Mouse (Mus musculus) T-cell, adult 2 months (primary cell): ENCODE data around the gene Elf2.

Source experiments
- DNase-seq: peaks from one replicate; pipeline ENCODE4 v3.0.0; 2022; ENCODE audit warnings: low spot score

Gene Elf2

GRCm38 (mm10) chr3:51277201-51278150, 63.0 kb downstream of the Elf2 start:
- DNase-seq: peak; percentile 89

GRCm38 (mm10) chr3:51276421-51277111, 63.9 kb downstream of the Elf2 start:
- DNase-seq: peak; percentile 54

DNA sequence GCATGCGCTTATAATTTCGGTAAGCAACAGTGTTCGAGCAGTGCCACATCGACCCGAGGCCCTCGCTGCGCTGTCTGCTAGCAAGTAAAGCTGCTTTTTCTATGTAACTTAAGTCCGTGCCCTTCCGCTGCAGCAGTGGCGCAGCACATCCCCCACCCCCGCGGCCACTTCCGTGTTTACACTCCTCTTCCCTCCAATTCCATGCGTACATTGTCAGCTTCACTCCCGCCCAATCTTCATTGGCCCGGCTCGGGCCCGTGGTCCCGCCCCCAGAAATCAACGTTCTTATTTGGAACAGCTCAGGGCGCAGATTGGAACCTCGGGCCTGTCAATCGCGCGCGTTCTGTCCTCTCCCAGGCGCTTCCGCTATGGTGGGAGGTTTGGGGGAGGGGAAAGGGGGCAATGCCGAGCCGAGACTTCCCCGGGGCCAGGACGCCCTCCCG, 64.5 kb downstream of the Elf2 start:
- peak; percentile 100 for DNase-seq

DNA sequence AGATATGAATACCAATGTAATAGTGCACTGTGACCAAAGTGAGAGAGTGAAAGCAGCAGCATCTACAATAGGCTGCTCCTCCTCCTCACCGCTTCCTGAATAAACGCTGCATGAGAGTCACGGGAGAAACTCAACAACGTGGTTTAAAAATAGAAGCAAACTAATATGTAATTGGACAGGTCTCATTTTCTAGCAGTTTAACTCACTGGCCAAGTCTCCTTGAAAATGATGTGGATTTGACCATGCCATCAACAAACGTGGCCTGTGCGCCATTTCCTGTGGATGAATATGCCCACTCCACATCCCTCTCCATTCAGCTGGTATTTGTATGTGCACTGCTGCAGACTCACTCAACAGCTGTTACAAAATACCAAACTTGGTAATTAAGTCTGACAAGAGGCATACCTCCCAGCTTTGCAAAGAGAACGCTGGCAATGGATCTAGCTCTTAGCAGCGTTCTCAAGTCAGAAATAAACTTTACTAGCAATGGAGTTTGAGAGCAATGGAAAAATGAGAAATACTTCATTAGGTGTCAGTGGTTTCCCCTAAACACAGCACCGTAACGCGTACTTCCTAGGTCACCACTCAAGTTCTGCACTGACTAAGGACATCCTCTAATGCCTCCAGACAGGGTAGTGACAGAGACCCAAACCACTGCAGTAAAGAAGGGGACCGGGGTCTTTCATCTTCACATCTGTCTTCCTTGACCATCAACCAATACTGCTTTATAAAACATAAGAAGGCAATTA, 70.2 kb downstream of the Elf2 start:
- DNase-seq: peak; percentile 44

DNA sequence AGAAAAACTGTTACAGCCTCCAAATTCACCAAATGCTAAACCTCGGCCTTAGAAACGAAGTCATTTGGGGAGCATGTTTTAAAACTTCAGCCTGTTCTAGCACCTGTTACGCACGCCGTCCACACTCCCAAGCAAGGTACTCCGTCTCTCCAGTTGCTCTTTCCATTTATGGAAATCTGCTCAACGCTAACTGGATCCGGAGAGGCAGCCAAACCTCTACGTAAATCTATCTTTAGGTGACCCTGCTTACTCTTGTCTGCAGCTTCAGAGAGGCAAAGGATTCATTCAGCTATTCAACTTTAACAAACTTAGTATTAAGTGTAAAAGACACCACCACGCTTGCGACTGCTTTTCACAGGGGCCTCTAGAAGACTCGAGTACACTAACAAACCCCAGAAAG, 72.0 kb downstream of the Elf2 start:
- no peak for DNase-seq

DNA sequence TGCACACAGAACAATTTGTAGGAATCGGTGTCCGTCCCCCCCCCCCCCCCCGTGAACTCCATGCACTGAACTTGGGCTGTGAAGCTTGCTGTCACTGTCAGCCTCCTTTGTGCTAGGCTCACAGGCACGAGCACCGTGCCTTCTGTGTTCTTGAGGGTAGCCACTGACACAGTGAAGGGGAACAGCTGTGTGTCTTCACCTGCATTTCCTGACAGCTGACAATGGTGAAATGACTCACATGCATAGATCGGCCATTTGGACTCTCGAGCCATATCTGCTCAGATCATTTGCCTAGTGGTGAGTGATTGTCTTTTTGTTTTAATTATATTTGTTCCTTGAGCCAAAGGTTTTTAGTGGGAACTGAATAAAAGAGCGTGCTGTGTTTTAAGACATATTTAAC, 77.5 kb downstream of the Elf2 start:
- DNase-seq: no peak

- DNase-seq: no peak
Observed at GRCm38 (mm10) chr3:51258070-51258469, 82.4 kb downstream of the Elf2 start.

DNA sequence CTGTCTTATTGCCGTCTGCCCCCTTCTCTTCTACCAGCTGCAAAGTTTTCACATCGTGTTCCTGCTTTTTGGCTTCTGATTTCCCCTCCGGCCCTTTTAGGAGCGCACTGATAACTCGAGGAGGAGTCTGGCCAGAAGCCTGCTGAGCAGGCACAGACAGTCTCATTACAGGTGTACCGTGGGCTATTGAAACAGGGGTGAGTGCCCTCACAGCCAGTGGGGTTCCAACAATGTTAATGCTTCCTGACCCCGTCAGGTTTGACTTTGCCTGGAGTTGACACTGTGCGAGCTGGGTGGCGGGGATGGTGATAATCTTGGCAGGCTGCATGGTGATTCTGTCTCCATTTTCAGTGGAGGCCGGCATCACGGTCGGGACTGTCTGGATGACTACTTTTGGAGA, 84.0 kb downstream of the Elf2 start:
- DNase-seq: no peak

DNA sequence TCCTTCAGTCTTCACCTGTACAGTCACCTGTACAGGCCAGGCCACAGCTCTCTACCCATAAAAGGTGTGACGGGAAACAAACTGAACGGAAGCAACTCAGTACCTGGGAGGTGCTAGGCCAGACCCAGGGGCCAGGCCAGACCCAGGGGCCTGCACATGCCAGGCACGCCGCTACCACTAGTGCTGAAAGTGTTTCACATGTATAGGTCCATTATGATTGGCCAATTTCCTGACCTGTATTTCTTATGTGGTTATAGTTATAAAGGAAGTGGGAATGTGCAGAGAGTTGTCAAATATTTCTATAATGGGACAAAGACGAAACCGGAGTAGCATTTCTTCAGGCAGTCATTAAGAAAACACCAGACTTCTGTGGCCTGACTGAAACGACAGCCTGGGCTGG, 85.7 kb downstream of the Elf2 start:
- DNase-seq: no peak

DNA sequence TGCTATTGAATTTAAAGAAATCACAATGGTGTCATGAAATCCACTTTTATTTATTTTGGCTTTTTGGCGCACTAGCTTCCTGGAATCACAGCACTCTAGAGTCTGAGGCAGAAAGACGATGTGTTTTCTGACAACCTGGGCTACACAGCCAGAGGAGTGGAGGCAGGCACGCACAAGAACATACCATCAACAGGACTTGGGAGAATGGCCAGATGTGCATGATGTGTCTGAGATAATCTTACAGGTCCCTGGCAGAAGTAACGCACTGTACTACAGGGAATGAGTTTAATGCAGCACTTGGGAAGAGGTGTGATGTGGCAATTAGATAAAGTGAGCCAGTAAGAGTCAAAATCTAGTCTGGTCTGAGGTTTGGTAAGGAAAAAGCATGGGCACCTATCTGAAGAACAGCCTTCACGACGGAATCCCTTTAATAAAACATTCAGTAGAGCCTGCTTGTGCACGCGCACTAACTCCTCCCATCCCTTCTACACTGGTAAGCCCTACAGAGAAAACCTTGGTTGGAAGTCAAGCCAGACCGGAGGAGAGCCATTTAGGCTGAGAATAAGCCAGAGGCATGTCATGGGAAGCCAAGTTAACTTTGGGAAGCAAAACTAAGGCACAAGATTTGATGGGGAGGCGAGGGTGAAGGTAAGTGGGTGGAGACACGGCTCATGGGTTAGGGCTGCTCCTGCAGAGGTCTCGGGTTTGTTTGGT, 87.6 kb downstream of the Elf2 start:
- no peak for DNase-seq

- DNase-seq: no peak
Observed at GRCm38 (mm10) chr3:51252223-51252622, 88.2 kb downstream of the Elf2 start.

- DNase-seq: no peak
Observed at GRCm38 (mm10) chr3:51251057-51251456, 89.4 kb downstream of the Elf2 start.

DNA sequence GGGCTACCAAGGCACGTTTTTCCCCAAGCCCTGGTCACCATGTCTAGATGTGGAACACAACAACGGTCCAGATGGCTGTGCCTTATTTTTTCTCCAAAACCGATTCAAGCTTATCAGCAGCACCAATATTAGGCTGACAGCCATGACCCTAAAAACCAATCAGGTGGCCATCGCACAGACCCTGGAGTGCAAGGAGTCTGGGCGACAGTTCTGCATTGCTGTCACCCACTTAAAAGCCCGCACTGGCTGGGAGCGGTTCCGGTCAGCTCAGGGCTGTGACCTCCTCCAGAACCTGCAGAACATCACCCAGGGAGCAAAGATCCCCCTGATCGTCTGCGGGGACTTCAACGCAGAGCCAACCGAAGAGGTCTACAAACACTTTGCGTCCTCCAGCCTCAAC, 90.6 kb downstream of the Elf2 start:
- no peak for DNase-seq

DNA sequence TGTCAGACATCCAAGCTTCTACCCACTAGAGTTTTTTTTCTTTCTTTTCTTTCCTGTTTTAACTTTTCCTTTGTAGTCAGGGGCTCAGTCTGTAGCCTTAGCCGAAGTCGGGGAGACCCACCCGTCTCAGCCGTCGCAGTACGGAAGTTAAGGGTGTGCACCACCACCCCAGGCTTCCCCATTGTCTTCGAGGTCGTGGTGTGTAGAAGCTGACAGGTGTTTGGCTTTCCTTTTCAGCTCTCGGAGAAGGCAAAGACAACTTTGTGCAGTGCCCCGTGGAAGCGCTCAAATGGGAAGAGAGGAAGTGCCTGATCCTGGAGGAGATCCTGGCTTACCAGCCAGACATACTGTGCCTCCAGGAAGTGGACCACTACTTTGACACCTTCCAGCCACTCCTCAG, 91.0 kb downstream of the Elf2 start:
- no peak for DNase-seq

GRCm38 (mm10) chr3:51248600-51248999, 91.9 kb downstream of the Elf2 start:
- DNase-seq: no peak

- DNase-seq: no peak
Observed at GRCm38 (mm10) chr3:51247704-51248103, 92.8 kb downstream of the Elf2 start.

- DNase-seq: no peak
Observed at GRCm38 (mm10) chr3:51239541-51239940, 100.9 kb downstream of the Elf2 start.

- no peak for DNase-seq
Observed at GRCm38 (mm10) chr3:51238515-51238914, 101.9 kb downstream of the Elf2 start.

- DNase-seq: no peak
Observed at GRCm38 (mm10) chr3:51234752-51235055, 105.8 kb downstream of the Elf2 start.

DNA sequence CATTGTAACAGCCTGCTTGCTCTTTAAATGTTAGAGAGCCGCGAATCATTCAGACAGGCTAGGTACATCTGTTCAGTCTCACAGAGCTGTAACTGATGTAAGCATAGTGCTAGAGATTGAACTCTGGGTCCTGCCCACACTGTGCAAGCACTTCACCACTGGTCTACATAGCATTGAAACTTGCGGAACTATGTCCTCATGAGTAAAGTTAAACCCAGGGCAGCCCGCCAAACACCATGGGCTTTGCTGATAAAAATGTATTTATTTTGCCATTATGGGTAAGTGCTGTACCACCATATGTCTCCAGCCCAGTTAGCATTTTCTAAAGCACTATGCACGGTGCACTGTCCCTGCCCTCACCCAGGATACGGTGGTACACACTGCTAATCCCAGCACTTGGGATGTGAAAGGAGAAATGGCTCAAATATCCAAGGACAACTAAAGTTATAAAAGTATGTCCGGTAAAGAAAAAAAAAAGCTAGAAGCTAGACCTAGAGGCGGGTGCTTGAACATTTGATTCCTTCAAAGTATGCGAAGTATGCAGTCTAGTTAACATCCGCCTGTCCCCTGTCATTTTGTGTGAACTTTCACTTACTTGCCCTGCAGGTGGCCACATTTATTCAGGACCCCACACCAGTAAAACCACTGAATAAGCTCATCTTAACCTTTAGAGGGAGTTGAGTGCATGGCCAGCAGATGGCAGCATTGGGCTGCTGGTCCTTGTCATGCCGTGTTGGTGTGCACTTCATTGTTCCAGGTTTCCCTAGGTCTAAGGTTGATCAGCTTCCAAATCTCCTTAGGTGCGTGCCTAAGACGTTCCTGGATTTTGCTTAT, 106.3 kb downstream of the Elf2 start:
- DNase-seq: peak; percentile 74

- no peak for DNase-seq
Observed at GRCm38 (mm10) chr3:51233474-51233873, 107.0 kb downstream of the Elf2 start.
